Mouse (Mus musculus): ENCODE results near the gene Knop1.

The Knop1 gene

GRCm38 (mm10) chr7:118855877-118856304, at the start of gene Knop1:
TSS of gene Knop1 (minus strand) at chr7:118856254.
- DNase-seq (ENCODE audit: low read depth, low spot score) = no peak

- no peak for DNase-seq (ENCODE audit: low read depth, low spot score)
Measured at GRCm38 (mm10) chr7:118904530-118904929, 48.5 kb upstream of the Knop1 start.

GRCm38 (mm10) chr7:118903879-118904278, 47.8 kb upstream of the Knop1 start:
- DNase-seq (ENCODE audit: low read depth, low spot score) = no peak

- DNase-seq (ENCODE audit: low read depth, low spot score) = no peak
Measured at GRCm38 (mm10) chr7:118902944-118903343, 46.9 kb upstream of the Knop1 start.

- no peak for DNase-seq (ENCODE audit: low read depth, low spot score)
Measured at GRCm38 (mm10) chr7:118900090-118900489, 44.0 kb upstream of the Knop1 start.

GRCm38 (mm10) chr7:118898063-118898462, 42.0 kb upstream of the Knop1 start:
- peak; percentile 48 for DNase-seq (ENCODE audit: low read depth, low spot score)

- DNase-seq (ENCODE audit: low read depth, low spot score) = peak; percentile 78
Measured at GRCm38 (mm10) chr7:118895469-118896450, 39.7 kb upstream of the Knop1 start.

GRCm38 (mm10) chr7:118889046-118889680, 33.1 kb upstream of the Knop1 start:
- DNase-seq (ENCODE audit: low read depth, low spot score) = peak; percentile 24

- no peak for DNase-seq (ENCODE audit: low read depth, low spot score)
Measured at GRCm38 (mm10) chr7:118887303-118888055, 31.4 kb upstream of the Knop1 start.

GRCm38 (mm10) chr7:118884969-118885368, 28.9 kb upstream of the Knop1 start:
- DNase-seq (ENCODE audit: low read depth, low spot score) = peak; percentile 81

GRCm38 (mm10) chr7:118883957-118884356, 27.9 kb upstream of the Knop1 start:
- DNase-seq (ENCODE audit: low read depth, low spot score) = no peak

- peak; percentile 59 for DNase-seq (ENCODE audit: low read depth, low spot score)
Measured at GRCm38 (mm10) chr7:118879466-118880029, 23.5 kb upstream of the Knop1 start.

GRCm38 (mm10) chr7:118865362-118865761, 9.3 kb upstream of the Knop1 start:
- DNase-seq (ENCODE audit: low read depth, low spot score) = no peak

GRCm38 (mm10) chr7:118858640-118859039, 2.6 kb upstream of the Knop1 start:
- DNase-seq (ENCODE audit: low read depth, low spot score) = no peak

- DNase-seq (ENCODE audit: low read depth, low spot score) = peak; percentile 97
Measured at GRCm38 (mm10) chr7:118855171-118855876, 730 bp downstream of the Knop1 start, which contains the start of gene Iqck. TSS of gene Iqck (plus strand) at chr7:118855752.

GRCm38 (mm10) chr7:118854606-118855005, 1.4 kb downstream of the Knop1 start:
- DNase-seq (ENCODE audit: low read depth, low spot score) = no peak

GRCm38 (mm10) chr7:118852611-118853010, 3.4 kb downstream of the Knop1 start:
- DNase-seq (ENCODE audit: low read depth, low spot score) = no peak

GRCm38 (mm10) chr7:118851571-118851970, 4.5 kb downstream of the Knop1 start:
- DNase-seq (ENCODE audit: low read depth, low spot score) = no peak

- peak; percentile 78 for DNase-seq (ENCODE audit: low read depth, low spot score)
Measured at GRCm38 (mm10) chr7:118850676-118851290, 5.3 kb downstream of the Knop1 start.

- DNase-seq (ENCODE audit: low read depth, low spot score) = no peak
Measured at GRCm38 (mm10) chr7:118849543-118850250, 6.4 kb downstream of the Knop1 start.
